Mouse (Mus musculus) CD8-positive naive resting alpha-beta T cell, adult 57 days (primary cell): ENCODE measurements around the gene Ncbp3. TPM values are rescaled to one million over a fixed set of nuclear protein-coding genes. Genes with fewer than 3 reads are reported as not detected.

Experiments used
- total RNA-seq: library from RNA; stranded (reverse); gene quantifications from one replicate; pipeline ENCODE4 v1.2.4, GENCODE M21; 2023

Ncbp3 gene
- 16.4 TPM for total RNA-seq

GRCm38 (mm10) chr11:73047542-73047996 lies at the start of gene Ncbp3:
Ncbp3 (plus strand) TSS chr11:73047783.

GRCm38 (mm10) chr11:72998771-72999170 lies 48.8 kb upstream of the Ncbp3 start, which contains the start of gene P2rx1:
P2rx1 (plus strand) TSS chr11:72999103.

GRCm38 (mm10) chr11:73018471-73019146 lies 29.0 kb upstream of the Ncbp3 start, which contains the start of gene Camkk1:
Camkk1 (plus strand) TSS chr11:73019008.

GRCm38 (mm10) chr11:73090283-73090682 lies 42.7 kb downstream of the Ncbp3 start, which contains the start of gene Itgae:
Itgae (plus strand) TSS chr11:73090583.

GRCm38 (mm10) chr11:73137591-73138501 lies 90.3 kb downstream of the Ncbp3 start, which contains the start of gene Haspin:
Haspin (minus strand) TSS chr11:73138294.

Other genes with a start within 250 kb of the Ncbp3 start
- 241 TPM for gene Atp2a3, start 86.6 kb upstream of the Ncbp3 start, total RNA-seq
- 1.3 TPM for gene P2rx1, start 48.7 kb upstream of the Ncbp3 start, total RNA-seq
- 5.8 TPM for gene Camkk1, start 28.8 kb upstream of the Ncbp3 start, total RNA-seq
- gene Itgae, start 42.8 kb downstream of the Ncbp3 start, total RNA-seq: 83.8 TPM
- 1.1 TPM for gene Haspin, start 90.5 kb downstream of the Ncbp3 start, total RNA-seq
- 0.34 TPM for gene P2rx5, start 112.6 kb downstream of the Ncbp3 start, total RNA-seq
- gene Emc6, start 129.3 kb downstream of the Ncbp3 start, total RNA-seq: 46.6 TPM
- gene Tax1bp3, start 129.3 kb downstream of the Ncbp3 start, total RNA-seq: 14.5 TPM
- 21.4 TPM for gene Ctns, start 151.3 kb downstream of the Ncbp3 start, total RNA-seq
- gene Shpk, start 151.7 kb downstream of the Ncbp3 start, total RNA-seq: 5.4 TPM
- not detected for gene Trpv1, start 186.5 kb downstream of the Ncbp3 start, total RNA-seq
- not detected for gene Trpv3, start 219.6 kb downstream of the Ncbp3 start, total RNA-seq